Mouse (Mus musculus) cortical plate, adult 2 months (tissue): ENCODE results near the gene Nav1.

ENCODE experiments used
- CTCF ChIP-seq: fragments of 200-500 bp; IDR thresholded peaks from 2 replicates; pipeline ENCODE4 v1.5.1; 2011; ENCODE audit warnings: mild to moderate bottlenecking, control low read depth, low read length; ENCODE audit not compliant: insufficient read depth; ENCODE audit errors: extremely low read depth
- POLR2A ChIP-seq: fragments of 200-500 bp; IDR thresholded peaks from 2 replicates; pipeline ENCODE4 v1.6.1; 2011; ENCODE audit warnings: mild to moderate bottlenecking, low read length, control low read depth; ENCODE audit not compliant: insufficient read depth; ENCODE audit errors: extremely low read depth

GRCm38 (mm10) chr1:135565775-135566174 lies 41.3 kb downstream of the Nav1 start:
- no peak for TF ChIP-seq POLR2A
- no peak for TF ChIP-seq CTCF
